ENCODE assay signal across 11 mouse cellular contexts in genomic region chr1:136538247-136538646, GRCm38 (mm10).
DNase-seq lines count a peak whose midpoint lies in the region.
"Had no signal": no experiment of that assay in that cellular context is flagged by ENCODE, and none has a peak within 500 bp of the region (broad histone marks: within the 10 kb centered on the region; RNA-seq: fewer than 3 reads in every experiment).

No protein-coding gene starts in this region.

- H3K27me3 ChIP-seq in splenic B cell, adult 2 months (ENCODE audit: control insufficient read depth, insufficient read depth, low read length, poor library complexity, severe bottlenecking), result no peaks in the 10 kb centered on the region
- H3K27me3 ChIP-seq: forebrain, embryonic 15.5 days had no signal

- intact Hi-C loops in heart, postnatal 10 days (cut with DNase I), result no loop called here

- DNase-seq in heart, adult 18-20 months, result peak; percentile 33 to 39
- DNase-seq in heart, postnatal 10 days, result no peak
- peak; percentile 40 for DNase-seq in urinary bladder, postnatal 14 days (ENCODE audit: low spot score)
- DNase-seq in urinary bladder, adult 2 months (ENCODE audit: low spot score), result no peak
- DNase-seq in gastrocnemius, postnatal 25 days, result peak; percentile 49
- peak; percentile 5 for DNase-seq in splenic B cell, adult 2 months (ENCODE audit: low read depth, low spot score)
- no peak for DNase-seq in cerebellum, postnatal 4 days (ENCODE audit: low spot score in 2 of 2)
- no peak for DNase-seq in cerebellum, adult 9-10 months
- DNase-seq: cerebellum, postnatal 36 days; lung, postnatal 14 days had no signal

- H3K36me3 ChIP-seq in splenic B cell, adult 2 months (ENCODE audit: control insufficient read depth, insufficient read depth, low read length, poor library complexity, severe bottlenecking), result no peaks in the 10 kb centered on the region
- H3K36me3 ChIP-seq: forebrain, embryonic 15.5 days had no signal

Comparison
In these comparisons a context has a peak if more than half of its experiments do, and no peak if none do; other contexts are left out.
1. DNase-seq: peak in heart, adult 18-20 months (2 of 2), urinary bladder, postnatal 14 days (single experiment), gastrocnemius, postnatal 25 days (single experiment) and splenic B cell, adult 2 months (single experiment); none in heart, postnatal 10 days (0 of 2), urinary bladder, adult 2 months (single experiment), cerebellum, postnatal 4 days (0 of 2) and cerebellum, adult 9-10 months (single experiment).